Mouse (Mus musculus) bone marrow macrophage, adult 2 months (primary cell): Measurements from ENCODE around the gene Pmm2.

Experiments used
- CTCF ChIP-seq: IDR thresholded peaks from 2 replicates; pipeline ENCODE4 v1.5.1; 2012; ENCODE audit warnings: low read depth, mild to moderate bottlenecking, low read length, moderate library complexity
- POLR2A ChIP-seq: IDR thresholded peaks from 2 replicates; pipeline ENCODE4 v1.6.1; 2012; ENCODE audit warnings: mild to moderate bottlenecking, low read depth, low read length, borderline replicate concordance

GRCm38 (mm10) chr16:8689979-8690656 is 52.6 kb downstream of the Pmm2 start:
- no peak for TF ChIP-seq CTCF
- no peak for TF ChIP-seq POLR2A
